Mouse (Mus musculus): Measurements from ENCODE around the gene Hecw2.

Gene Hecw2

DNA sequence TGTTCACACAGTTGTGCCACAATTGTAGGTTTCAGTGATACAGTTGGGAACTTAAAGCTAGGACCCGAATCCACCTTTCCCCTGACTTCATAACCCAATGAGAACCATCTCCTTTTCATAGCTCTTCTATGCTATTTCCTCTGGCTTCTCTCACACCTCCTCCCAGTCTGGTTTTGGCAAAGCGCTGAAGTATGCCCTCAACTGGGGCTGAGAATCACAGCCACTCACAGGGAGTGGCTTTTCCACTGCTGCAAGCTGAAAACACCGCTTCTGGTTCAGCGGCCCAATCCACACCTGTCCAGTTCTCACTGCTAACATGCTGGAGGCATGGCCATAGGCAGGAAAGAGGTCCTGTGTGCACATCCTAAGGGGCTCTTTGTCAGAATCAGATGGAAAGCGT, 300.7 kb downstream of the Hecw2 start:
- DNase-seq (ENCODE audit: low read depth, low spot score) = no peak

DNA sequence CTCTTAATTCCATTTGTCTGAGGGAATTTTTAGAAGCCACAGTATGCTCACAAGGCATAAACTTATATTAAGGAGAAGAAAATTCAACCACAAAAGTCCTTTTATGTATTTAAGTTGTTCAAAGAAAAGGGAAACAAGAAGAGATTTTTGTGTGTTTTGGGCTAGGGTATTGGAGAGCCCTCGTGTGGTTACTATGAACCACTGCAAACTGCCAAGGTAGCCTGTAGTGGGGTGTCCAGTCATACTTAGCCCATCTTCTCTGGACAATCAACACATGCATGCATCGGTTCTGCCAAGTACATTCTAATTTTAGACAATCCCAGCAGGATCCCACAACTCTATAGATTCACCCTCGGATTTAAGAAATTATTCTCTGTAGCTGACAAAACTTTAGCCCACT, 304.6 kb downstream of the Hecw2 start:
- no peak for DNase-seq (ENCODE audit: low read depth, low spot score)

DNA sequence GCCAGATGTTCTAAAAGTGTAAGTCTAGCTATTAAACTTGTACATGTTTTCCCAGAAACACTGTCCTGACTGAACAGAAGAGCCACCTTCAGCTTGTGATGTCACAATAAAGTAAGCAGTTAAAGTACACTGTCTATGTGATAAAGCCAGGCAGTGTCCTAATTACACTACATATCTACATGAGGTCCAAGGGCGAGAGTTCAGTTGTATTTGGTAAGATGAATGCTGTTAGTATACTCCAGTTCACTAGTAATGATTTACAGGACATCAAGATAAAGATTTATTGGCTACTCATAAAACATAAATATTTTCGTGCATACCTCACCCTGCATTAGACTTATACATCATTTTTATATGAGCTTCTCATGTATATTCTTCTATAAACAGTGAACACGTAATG, 305.2 kb downstream of the Hecw2 start:
- no peak for DNase-seq (ENCODE audit: low read depth, low spot score)

DNA sequence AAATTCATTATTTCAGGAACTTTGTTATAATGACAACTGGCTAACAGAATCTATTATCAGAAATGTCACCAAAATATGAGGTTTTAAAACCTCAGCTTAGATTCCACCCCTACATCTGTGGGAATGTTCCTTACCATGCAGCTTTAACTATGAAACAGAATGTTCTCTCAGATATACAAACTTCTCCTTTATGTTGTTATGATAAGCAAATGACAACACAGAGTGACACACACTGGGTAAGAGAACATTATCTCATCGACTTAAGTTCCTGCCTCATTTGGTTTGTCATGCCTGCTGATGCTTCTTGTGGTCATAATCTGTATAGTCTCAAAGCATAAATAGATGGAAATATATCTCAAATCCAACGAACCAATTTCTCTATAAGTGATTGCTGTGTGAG, 312.5 kb downstream of the Hecw2 start:
- DNase-seq (ENCODE audit: low read depth, low spot score) = no peak

DNA sequence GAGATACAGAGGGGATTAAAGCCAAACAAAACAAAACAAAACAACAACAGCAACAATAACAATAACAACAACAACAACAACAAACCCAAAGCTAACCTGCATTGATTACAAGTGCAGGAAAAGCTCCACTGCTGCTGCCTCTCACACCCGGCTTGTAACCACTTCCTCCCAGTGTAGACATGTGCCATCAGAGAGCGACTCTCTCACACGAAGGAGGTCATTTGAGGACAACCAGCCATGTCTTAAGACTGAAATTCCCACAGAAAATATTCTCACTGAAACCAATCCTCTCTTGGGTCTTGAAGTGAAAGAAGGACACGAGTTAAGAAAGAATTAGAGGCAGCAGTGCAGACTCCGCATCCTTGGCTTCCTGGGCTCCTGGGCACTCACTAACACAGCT, 319.0 kb downstream of the Hecw2 start:
- no peak for DNase-seq (ENCODE audit: low read depth, low spot score)

DNA sequence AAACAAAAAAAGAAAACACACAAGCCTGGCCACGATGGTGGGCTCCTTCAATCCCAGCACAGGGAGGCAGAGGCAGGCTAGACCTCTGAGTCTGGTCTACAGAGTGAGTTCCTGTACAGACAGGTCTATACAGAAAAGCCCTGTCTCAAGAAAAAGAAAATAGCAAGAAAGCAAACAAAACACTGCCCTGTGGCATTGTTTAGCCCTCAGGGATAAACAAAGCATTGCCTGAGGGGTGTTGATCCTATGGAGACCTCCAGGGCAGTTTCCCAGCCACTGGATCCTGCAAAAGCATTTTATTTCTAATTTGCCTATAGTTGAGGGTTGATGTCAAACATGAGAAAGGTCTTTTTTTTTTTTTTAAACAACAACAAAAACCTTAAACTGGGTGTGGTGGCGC, 327.7 kb downstream of the Hecw2 start:
- DNase-seq (ENCODE audit: low read depth, low spot score) = no peak

DNA sequence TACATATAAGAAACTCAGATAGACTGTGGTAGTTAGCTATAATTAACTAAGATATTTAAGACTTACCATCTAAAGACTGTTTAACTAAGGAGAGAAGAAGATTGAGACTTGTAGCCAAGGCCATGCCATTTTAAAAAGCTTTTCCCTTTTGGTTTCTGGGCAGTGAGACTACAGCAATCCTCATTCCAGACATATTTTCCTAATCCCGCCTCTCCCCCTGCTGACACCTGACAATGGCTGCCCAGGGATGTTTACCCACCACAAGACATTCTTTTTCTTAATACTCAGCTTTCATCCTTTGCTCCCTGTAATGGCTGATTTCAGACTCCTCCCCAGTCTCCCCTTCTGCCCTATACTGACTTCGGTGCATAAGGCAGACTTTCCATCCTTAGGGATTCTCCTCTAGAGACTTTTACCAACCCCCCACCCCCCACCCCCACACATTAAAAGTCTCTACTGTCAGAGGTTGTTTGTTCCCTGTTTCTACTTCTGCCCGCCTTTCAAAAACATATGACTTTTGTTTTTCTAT, 328.5 kb downstream of the Hecw2 start:
- no peak for DNase-seq (ENCODE audit: low read depth, low spot score)

DNA sequence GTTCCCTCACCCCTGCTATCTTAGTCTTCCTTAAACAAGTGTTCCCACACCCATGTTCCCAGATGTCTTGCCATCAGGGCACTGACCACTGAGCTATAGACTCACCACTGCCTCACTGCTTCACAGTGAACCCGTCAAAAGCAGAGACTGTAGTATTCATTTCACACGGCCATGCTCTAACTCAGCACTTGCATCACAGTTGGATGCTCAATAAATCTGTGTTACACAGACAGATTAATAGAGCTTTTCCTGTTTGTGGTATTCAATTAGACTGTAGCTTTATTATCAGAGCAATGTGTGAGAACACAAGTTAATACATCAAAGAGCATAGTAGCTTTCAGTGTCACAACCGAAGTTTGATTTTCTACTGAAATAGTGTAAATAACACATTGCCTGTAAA, 330.9 kb downstream of the Hecw2 start:
- DNase-seq (ENCODE audit: low read depth, low spot score) = no peak

DNA sequence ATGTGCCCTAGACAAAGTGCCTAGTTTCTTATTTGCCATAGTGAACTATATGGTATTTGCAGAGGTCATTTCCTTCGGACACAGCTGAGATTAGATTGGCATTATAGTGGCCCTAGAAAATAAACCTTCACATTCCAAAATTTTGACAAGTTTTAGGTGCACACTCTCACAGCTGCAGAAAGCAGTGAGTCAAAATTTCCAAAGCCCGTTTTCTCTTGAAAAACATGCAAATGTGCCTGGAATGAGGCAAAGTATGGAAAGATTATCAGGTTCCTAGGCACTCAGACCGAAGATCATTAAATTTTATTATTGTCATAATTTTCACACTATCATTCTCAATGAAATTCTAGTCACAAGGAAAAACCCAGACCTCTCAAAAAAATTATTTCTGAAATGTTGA, 334.4 kb downstream of the Hecw2 start:
- DNase-seq (ENCODE audit: low read depth, low spot score) = no peak

DNA sequence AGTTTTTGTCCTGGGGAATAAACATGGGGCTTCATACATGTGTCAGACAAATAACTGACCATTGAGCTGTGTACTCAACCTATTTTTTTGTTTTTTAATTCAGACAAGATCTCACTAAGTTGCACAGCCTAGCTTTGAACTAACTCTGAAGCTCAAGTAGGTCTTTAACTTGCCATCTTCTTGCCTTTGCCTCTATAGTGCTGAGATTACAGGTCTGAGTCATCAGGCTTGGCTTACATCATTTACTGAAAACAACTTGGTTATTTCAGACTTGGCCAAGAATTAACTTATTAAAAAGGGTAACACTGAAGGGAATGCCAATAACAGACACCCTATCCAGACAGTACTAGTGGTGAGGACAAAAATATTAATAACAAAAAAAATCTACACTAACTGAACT, 335.8 kb downstream of the Hecw2 start:
- no peak for DNase-seq (ENCODE audit: low read depth, low spot score)

DNA sequence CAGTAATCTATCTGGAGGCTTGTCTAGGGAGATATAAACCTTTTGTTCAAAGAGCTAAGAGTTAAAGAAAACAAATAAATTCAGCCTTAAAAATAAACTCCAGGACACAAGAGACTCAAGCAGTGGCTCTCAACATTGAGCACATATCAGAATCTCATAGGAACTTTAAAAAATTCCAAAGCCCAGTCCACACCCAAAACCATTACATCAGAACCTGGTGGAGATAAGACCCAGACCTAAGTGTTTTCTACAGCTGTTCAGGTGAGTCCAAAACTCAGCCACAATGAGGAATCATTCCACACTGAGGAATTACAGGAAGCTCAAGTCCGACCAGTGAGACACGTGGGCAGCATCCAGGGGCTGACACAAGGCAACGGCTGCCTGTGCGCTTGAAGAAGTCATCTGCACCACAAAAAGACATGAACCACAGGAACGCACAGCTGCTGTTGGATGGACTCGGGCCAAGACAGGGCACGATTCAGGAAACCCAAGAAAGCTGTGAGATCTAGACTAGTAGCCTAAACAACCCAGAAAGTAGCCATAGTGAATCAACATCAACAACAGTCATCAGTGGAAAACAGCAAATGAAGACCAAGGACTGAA, 338.4 kb downstream of the Hecw2 start:
- no peak for DNase-seq (ENCODE audit: low read depth, low spot score)

DNA sequence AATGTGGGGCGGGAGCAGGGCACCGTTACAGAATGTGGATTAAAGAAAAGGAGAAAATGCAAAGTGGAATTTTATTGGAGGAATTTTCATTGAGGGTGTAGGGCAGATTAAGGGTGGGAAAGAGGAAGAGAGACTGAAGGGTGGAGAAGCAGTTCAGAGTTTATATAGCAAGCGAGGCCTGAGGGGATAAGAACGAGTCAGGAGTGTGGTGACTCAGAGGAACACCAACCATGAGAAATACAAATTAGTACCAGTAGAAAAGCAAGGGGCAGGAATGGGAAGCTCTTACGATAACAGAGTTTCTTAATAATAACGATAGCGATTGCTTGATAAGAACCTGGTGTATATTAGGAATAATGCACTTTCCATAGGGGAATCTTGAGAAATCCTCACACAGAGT, 339.2 kb downstream of the Hecw2 start:
- DNase-seq (ENCODE audit: low read depth, low spot score) = no peak

DNA sequence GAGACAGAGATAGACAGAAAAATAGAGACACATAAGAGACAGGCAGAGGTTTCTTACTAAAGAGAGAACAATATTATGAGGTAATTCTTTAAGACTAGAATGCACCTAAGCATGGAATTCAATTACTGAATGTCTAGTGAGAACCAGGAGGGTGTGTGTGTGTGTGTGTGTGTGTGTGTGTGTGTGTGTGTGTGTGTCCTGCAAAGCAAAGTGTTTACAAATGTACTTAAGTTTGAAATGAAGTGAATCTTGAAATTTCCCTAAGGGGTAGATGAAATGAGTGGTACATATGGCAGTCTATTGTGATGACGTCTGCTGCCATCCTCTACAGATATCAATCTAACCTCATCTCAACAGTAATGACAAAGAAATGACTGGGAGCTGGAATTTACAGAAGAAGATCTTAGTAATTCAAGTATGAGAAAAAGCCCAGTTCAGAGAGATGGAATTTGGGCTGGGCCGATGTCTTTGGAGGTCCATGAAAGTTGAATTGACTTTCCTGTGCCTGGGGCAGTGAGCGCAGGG, 342.8 kb downstream of the Hecw2 start:
- no peak for DNase-seq (ENCODE audit: low read depth, low spot score)

DNA sequence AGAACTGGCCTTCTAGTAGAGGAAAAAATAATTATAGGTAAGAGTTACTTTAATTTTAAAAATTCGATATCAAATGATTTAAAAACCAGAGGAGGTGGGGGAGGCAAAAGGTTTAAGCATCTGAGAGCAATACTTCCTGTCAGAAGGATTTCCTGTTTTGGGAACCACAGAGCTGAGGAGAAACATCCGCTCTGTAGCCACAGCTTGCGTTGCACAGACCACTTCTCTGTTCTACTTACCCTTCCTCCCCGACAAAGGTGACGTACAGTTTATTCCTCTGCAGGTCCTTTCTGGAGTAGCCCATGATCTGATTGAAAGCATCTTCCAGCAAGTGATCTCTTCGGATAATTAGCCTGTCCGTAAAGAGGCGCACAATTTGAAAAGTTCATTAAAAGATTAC, 343.6 kb downstream of the Hecw2 start:
- no peak for DNase-seq (ENCODE audit: low read depth, low spot score)

DNA sequence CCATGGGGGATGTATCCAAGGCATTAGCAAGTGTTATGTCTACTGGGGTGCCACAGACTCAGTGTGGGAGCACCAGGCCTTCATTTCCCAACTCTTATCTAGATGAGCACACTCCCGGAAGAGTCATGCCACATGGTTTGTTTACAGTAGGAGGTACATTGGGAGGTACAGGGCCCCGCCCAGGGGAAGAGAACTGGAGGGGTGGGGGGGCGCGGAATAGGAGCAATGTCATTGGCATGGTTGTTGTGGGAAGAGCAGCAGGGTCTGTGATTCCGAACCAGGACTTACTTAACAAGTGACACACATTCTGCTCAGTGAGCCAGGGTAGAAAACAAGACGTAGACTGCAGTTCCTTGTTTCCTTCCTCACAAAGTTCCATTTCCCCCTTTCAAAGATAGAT, 344.1 kb downstream of the Hecw2 start:
- DNase-seq (ENCODE audit: low read depth, low spot score) = no peak

DNA sequence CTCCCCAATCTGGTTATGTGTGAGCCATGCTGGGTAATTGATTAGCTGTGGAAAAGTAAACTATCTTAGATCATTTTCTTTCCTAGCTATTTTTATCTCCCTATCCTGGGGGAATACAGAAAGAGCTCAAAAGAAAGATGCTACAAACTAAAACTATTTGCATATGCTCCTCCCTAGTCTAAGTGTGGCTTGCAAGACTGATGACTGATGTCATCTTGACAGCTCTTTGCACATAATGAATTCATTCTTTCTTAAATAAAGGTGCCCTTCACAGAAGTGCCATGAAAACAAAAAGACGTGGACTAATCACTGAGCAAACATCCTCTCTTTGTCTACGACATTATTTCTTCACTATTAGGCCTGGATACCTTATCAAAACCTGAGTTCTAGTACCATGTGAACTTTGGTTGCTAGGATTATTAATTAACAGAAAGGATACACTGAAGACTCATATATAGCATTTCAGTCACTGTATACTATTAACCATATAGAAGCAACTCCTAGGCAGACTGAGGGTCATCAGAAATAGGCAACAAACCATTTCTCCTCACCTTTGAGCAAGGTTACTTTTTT, 348.2 kb downstream of the Hecw2 start:
- DNase-seq (ENCODE audit: low read depth, low spot score) = no peak

DNA sequence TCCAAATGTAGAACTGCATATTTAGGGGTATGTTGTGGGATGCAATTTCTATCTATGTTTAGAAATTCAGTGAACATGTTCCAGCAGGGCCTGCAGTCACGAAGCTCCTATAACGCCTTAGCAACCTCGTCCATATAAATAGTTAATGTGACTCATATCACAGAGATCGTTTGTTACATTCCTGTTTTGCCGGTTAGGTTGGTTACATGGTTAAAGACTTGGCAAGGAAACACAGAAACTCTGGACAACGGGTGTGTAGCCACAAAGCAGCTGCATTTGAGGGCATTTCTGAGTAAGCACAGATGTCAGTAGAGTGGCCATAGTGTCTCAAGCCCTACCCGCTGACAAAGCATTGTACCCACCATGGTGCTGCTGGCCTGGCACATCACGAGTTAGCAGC, 349.1 kb downstream of the Hecw2 start:
- DNase-seq (ENCODE audit: low read depth, low spot score) = no peak

DNA sequence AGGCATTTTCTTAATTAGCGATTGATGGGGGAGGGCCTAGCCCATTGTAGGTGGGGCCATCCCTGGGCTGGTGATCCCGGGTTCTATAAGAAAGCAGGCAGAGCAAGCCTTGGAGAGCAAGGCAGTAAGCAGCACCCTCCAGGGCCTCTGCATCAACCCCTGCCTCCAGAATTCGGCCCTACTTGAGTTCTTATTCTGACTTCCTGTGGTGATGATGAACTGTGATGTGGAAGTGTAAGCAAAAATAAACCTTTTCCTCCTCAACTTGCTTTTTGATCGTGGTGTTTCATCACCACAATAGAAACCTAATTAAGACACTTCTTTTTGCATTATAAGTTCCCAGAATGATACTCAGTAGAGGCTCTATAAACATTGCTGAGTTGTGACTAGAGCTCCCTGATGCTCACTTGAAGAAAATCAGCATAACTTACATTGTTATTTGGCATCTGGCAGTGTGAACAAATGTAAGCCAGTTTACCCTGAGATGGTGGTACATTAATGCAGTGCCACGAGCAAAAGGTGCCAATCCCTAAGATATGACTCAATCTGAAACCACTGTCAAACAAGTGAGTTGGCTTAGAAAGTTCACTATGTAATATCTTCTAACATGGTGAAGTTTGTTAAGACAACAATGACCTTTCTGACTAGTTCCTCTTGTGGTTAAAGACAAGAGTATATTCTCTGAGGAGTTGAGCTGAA, 349.9 kb downstream of the Hecw2 start:
- no peak for DNase-seq (ENCODE audit: low read depth, low spot score)

DNA sequence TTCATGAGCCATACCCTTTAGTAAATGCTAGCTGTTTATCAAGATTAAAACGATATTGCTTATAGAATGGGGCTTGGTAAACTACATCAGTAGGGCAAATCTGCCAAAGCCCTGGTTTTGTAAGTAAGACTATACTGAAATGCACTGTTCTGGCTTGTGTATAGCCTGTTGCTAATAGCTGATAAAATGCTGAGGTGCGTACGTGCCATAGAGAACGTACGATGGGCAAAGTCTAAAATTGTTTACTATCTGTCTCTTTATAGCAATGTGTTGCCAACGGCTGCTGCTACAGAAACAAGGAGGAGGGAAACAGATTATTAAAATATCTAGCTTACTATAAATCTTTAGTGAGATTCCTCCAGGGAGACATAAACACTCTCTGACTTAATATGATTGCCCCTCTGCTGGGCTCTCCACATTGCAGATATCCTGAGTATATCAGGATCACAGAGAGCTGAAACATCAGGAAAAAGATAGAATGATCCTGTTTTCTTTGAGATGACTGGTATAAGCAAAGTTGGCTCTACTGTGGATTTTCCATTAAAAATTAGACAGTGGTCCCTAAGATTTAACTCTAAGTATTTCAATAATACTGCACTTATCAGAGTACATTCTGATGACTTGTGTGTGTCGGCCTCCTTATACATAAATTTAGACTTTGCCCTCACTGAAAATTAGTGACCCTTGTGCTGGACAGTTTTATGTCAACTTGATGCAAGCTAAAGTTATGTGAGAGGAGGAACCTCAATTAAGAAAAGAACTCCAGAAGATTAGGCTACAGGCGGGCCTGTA, 350.6 kb downstream of the Hecw2 start:
- no peak for DNase-seq (ENCODE audit: low read depth, low spot score)

DNA sequence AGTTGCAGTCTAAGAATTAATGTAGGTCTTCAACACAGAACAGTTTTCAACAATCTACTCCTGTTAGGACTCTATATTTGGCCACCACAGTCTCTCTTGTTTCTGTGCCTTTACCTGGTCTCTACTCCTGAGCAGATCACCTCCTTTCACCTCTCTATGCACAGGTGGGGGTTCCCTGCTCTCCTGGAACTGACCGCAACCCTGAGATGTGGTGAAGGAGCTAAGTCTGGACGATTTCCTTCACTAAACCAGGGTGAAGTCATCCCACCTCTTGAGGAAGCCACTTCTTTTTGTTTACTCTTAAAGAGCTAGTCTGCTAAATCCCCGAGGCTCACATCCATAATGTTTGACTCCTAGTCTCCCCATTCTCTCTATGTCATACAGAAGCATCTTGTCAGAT, 351.9 kb downstream of the Hecw2 start:
- no peak for DNase-seq (ENCODE audit: low read depth, low spot score)

DNA sequence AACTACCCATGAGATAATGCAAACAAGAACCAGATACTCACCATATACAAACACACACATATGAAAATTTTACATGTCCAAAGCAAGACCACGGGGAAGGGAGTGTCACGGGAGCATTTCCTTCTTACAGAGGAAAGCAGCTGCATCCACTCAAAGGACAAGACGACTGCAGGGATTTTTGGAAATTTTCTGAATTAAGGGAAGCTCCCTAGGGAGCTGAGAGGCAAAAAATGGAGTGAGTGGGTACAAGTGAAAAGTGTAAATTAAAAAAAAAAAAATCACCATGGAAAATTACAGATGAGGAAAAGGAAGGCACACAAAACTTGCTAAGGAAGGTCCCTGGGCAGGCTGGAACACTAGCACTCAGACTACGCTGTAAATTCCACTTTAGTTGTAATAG, 353.9 kb downstream of the Hecw2 start:
- no peak for DNase-seq (ENCODE audit: low read depth, low spot score)

DNA sequence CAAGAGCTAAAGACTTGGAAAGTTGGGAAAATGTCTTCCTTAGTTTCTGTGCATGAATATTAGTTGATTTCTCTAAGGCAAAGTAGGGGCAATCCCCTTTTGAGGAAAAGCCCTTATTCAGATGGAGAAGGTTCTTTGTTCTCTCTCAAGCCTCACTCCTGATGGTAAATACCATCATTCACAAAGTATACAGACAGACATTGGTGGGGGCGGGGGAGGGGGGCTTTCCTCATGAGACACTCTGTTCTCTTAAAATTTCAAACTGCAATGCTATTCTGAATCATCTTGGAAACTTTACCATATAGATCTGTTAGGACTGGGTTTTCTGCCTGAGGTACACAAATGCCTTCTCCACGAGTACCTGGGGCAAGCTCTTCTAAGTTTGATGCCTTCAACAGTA, 355.6 kb downstream of the Hecw2 start:
- no peak for DNase-seq (ENCODE audit: low read depth, low spot score)

Measured in c-Kit-negative CD71-positive TER-119-positive erythroid progenitor cells, embryonic 14.5 days (primary cell).